Mouse (Mus musculus) MEL (cell line): ENCODE results near the gene Actr8.

Source experiments
- EP300 ChIP-seq, 2 experiments: IDR thresholded peaks; 2 replicates each; pipeline ENCODE4 v1.6.1; 2011; ENCODE audit warnings: improper control_type of control experiment in 2 of 2, low read length in 2 of 2, low read depth in 1 of 2, mild to moderate bottlenecking in 1 of 2
- MYC ChIP-seq: IDR thresholded peaks from 2 replicates; pipeline ENCODE4 v1.6.1; 2011; ENCODE audit warnings: low read depth, mild to moderate bottlenecking, low read length, improper control_type of control experiment, moderate library complexity
- NELFE ChIP-seq: IDR thresholded peaks from 2 replicates; pipeline ENCODE4 v1.6.1; 2011; ENCODE audit warnings: low read depth, low read length, improper control_type of control experiment
- POLR2A ChIP-seq, 2 experiments: IDR thresholded peaks; 2 replicates each; pipeline ENCODE4 v1.6.1; 2011 to 2012; ENCODE audit warnings: low read length in 2 of 2, mild to moderate bottlenecking in 2 of 2, control low read depth in 1 of 2, improper control_type of control experiment in 1 of 2, low read depth in 1 of 2, moderate library complexity in 1 of 2; ENCODE audit not compliant: control insufficient read depth in 1 of 2, insufficient read depth in 1 of 2, poor library complexity in 1 of 2
- USF2 ChIP-seq, 2 experiments: IDR thresholded peaks; 2 replicates each; pipeline ENCODE4 v1.6.1; 2011 to 2012; ENCODE audit warnings: improper control_type of control experiment in 2 of 2, low read length in 2 of 2, borderline replicate concordance in 1 of 2, inconsistent platforms in 1 of 2, low read depth in 1 of 2, mild to moderate bottlenecking in 1 of 2; ENCODE audit not compliant: insufficient read depth in 1 of 2

- TF ChIP-seq EP300 (IDR thresholded peaks at IDR 0.05; ENCODE audit: low read depth in 1 of 2, low read length in 2 of 2) (peak; percentile 72 to 77), MYC (no peak), POLR2A (IDR thresholded peaks at IDR 0.05; ENCODE audit: control insufficient read depth in 1 of 2, insufficient read depth in 1 of 2, low read depth in 1 of 2, low read length in 2 of 2, poor library complexity in 1 of 2) (no peak), USF2 (IDR thresholded peaks at IDR 0.05; ENCODE audit: borderline replicate concordance in 1 of 2, insufficient read depth in 1 of 2, low read depth in 1 of 2, low read length in 2 of 2) (no peak), NELFE (no peak)
These were observed 37.8 kb upstream of the Actr8 start for GRCm38 (mm10) chr14:29940313-29940812.
